Mouse (Mus musculus): ENCODE results near the gene Cacnb2.

DNA sequence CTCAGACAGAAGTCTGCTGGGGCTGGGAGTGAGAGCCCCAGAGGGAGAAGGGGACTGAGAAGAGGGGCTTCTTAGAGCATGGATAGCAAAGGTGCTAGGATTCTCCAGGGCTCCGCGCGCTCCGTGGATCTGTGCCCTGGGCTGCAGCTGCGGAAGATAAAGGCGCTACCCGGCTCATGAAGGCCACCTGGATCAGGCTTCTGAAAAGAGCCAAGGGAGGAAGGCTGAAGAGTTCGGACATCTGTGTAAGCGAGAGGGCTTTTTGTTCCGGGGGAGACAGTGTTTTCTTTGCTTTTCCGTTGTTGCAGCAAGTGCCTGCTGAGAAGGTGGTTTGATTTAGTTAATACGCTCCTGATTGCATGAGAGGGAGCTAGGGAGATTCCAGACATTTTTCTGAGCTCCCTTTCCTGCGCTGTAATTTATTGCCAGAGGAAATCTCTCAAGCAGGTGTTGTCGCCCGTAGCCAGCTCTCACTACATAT is 270.9 kb downstream of the Cacnb2 start:
- TF ChIP-seq ZC3H11A (IDR thresholded peaks at IDR 0.05; ENCODE audit: borderline replicate concordance, low read depth, low read length), result no peak
- TF ChIP-seq ZNF384 (IDR thresholded peaks at IDR 0.05; ENCODE audit: low read depth, low read length), result no peak
- TF ChIP-seq MAFK (IDR thresholded peaks at IDR 0.05; ENCODE audit: insufficient read depth, low read depth, low read length), result no peak

Data from ES-E14 (cell line).